In genomic region chr6:146633097-146633496, GRCm38 (mm10) we compare ENCODE assay signal across 7 mouse cellular contexts. TPM values are rescaled to one million over a fixed set of nuclear protein-coding genes. Genes with fewer than 3 reads are reported as not detected.
DNase-seq lines count a peak whose midpoint lies in the region; ATAC-seq and TF ChIP-seq lines count a peak whose summit lies in the region.

No protein-coding gene starts in this region.

- no peak for ATAC-seq in neural tube, embryonic 15.5 days (ENCODE audit: low FRiP score)

- H3K9me3 ChIP-seq in CH12.LX (replicated peaks; ENCODE audit: low read length) (no peaks in the 10 kb centered on the region), E14TG2a.4 (ENCODE audit: low read length) (no peaks in the 10 kb centered on the region)
- no peaks in the 10 kb centered on the region for H3K9me3 ChIP-seq in erythroblast, embryonic 14.5 days (ENCODE audit: control insufficient read depth, low read length)
- H3K9me3 ChIP-seq in neural tube, embryonic 15.5 days (replicated peaks): no peaks in the 10 kb centered on the region

- H3K27ac ChIP-seq in CH12.LX (ENCODE audit: insufficient read depth, low read depth): no peak overlapping the region
- 0 out of 2 replicates have a peak overlapping the region, but pooled peaks have one; percentile 89 for H3K27ac ChIP-seq in neural tube, embryonic 15.5 days (replicated peaks)

- no peak for TF ChIP-seq EP300 in CH12.LX (IDR thresholded peaks at IDR 0.05; ENCODE audit: low read length)

- DNase-seq in CH12.LX (ENCODE audit: extremely low read depth): no peak
- peak; percentile 22 for DNase-seq in kidney, postnatal 10 days
- DNase-seq in urinary bladder, postnatal 4 days (ENCODE audit: low spot score in 2 of 2): no peak
- no peak for DNase-seq in ovary, postnatal 10 days (ENCODE audit: low spot score)

- no peak for TF ChIP-seq POLR2A in CH12.LX (IDR thresholded peaks at IDR 0.05; ENCODE audit: low read depth, low read length)

- TF ChIP-seq RAD21 in CH12.LX (IDR thresholded peaks at IDR 0.05; ENCODE audit: low read depth, low read length): no peak

- no peaks in the 10 kb centered on the region for H3K27me3 ChIP-seq in CH12.LX (replicated peaks)
- H3K27me3 ChIP-seq in E14TG2a.4 (ENCODE audit: insufficient read depth, low read length): no peaks in the 10 kb centered on the region
- no peaks in the 10 kb centered on the region for H3K27me3 ChIP-seq in erythroblast, embryonic 14.5 days (ENCODE audit: control insufficient read depth)
- no peaks in the 10 kb centered on the region for H3K27me3 ChIP-seq in neural tube, embryonic 15.5 days (replicated peaks)

- H3K4me2 ChIP-seq in CH12.LX (ENCODE audit: insufficient read depth, low read depth, poor library complexity, severe bottlenecking): peak overlapping the region; percentile 26
- peak overlapping the region; percentile 77 for H3K4me2 ChIP-seq in neural tube, embryonic 15.5 days

- peak overlapping the region; percentile 92 for H3K9ac ChIP-seq in CH12.LX (ENCODE audit: insufficient read depth, low read depth)
- H3K9ac ChIP-seq in neural tube, embryonic 15.5 days (replicated peaks): peak overlapping the region; percentile 74; the same call in 1 of the 2 replicates

- no peak for TF ChIP-seq CTCF in CH12.LX (conservative IDR thresholded peaks at IDR 0.05 in 1 of 2, IDR thresholded peaks at IDR 0.05 in 1 of 2; ENCODE audit: low read depth in 2 of 2, low read length in 2 of 2)
- no peak for TF ChIP-seq CTCF in E14TG2a.4 (conservative IDR thresholded peaks at IDR 0.05; ENCODE audit: low read length)

- 45% methylated on average over 8 of the region's 8 CpGs for WGBS in neural tube, embryonic 15.5 days

- H3K79me2 ChIP-seq in CH12.LX (replicated peaks; ENCODE audit: control insufficient read depth, extremely low read depth, insufficient read depth, poor library complexity, severe bottlenecking): no peaks in the 10 kb centered on the region

- H3K4me1 ChIP-seq in CH12.LX (ENCODE audit: control insufficient read depth in 1 of 2, insufficient read depth in 2 of 2) (peaks cover 12 to 13% of the 10 kb centered on the region in 2 experiments), E14TG2a.4 (replicated peaks; ENCODE audit: low read depth, low read length) (peaks cover 57% of the 10 kb centered on the region)
- peaks cover 60% of the 10 kb centered on the region for H3K4me1 ChIP-seq in erythroblast, embryonic 14.5 days (ENCODE audit: control insufficient read depth)
- H3K4me1 ChIP-seq in neural tube, embryonic 15.5 days: peaks cover 14% of the 10 kb centered on the region

- dilution Hi-C loops in CH12.LX (cut with MboI; ENCODE audit: extremely low pct_ligation_motif_present, extremely low pct_unique_long_range_greater_than_20kb, low sequenced_read_pairs): no loop called here

- in situ Hi-C loops in CH12.LX (cut with MboI; ENCODE audit: low pct_ligation_motif_present, low pct_unique_long_range_greater_than_20kb, low sequenced_read_pairs): no loop called here

- H3K36me3 ChIP-seq in CH12.LX (replicated peaks in 1 of 2; ENCODE audit: control insufficient read depth in 1 of 2, insufficient read depth in 1 of 2, low read length in 1 of 2) (no peaks in the 10 kb centered on the region), E14TG2a.4 (ENCODE audit: insufficient read depth, low read length) (peaks cover 23% of the 10 kb centered on the region)
- peaks cover 21% of the 10 kb centered on the region for H3K36me3 ChIP-seq in erythroblast, embryonic 14.5 days (ENCODE audit: control insufficient read depth)
- H3K36me3 ChIP-seq in neural tube, embryonic 15.5 days: no peaks in the 10 kb centered on the region

- H3K4me3 ChIP-seq in CH12.LX (replicated peaks in 1 of 3; ENCODE audit: low read depth in 2 of 3, low read length in 2 of 3, poor library complexity in 1 of 3) (peak overlapping the region in 2 of 3 experiments; percentile 75 to 94), E14TG2a.4 (replicated peaks; ENCODE audit: low read length) (peak overlapping the region; percentile 91)
- peak overlapping the region; percentile 89 for H3K4me3 ChIP-seq in erythroblast, embryonic 14.5 days (replicated peaks)
- H3K4me3 ChIP-seq in neural tube, embryonic 15.5 days (replicated peaks): peak overlapping the region; percentile 82

TF ChIP-seq in CH12.LX, 34 proteins besides CTCF, POLR2A, EP300 and RAD21:
- no peak for TF ChIP-seq MEF2A (IDR thresholded peaks at IDR 0.05; ENCODE audit: borderline replicate concordance, low read depth, low read length)
- TF ChIP-seq NELFE (IDR thresholded peaks at IDR 0.05; ENCODE audit: low read depth, low read length): no peak
TF ChIP-seq in CH12.LX: peak in this region for 0.

RNA-seq across cellular contexts. Expression of gene Med21, which starts 9.2 kb away (rescaled TPM):
- total RNA-seq in CH12.LX (2012; rRNA removed) (42.4 and 45.8 TPM in 2 replicates), CH12.LX (2014; rRNA removed) (124 and 143 TPM in 2 replicates)
- 52.2 and 56.0 TPM in 2 replicates for polyA plus RNA-seq in CH12.LX (2012; ENCODE audit: insufficient read length, low read depth)
- 0.14 and 0.41 TPM in 2 replicates for polyA plus RNA-seq in erythroblast, embryonic 14.5 days (2012)
- polyA plus RNA-seq in neural tube, embryonic 15.5 days (2015; fragmentation: Nextera tagmentation; extraction: Ambion mirVana): 124 and 135 TPM in 2 replicates

RNA-seq across cellular contexts. Expression of gene Tm7sf3, which starts 9.5 kb away (rescaled TPM):
- total RNA-seq in CH12.LX (2012; rRNA removed): 19.9 and 23.9 TPM in 2 replicates
- 11.4 and 11.8 TPM in 2 replicates for total RNA-seq in CH12.LX (2014; rRNA removed)
- polyA plus RNA-seq in CH12.LX (2012; ENCODE audit: insufficient read length, low read depth): 12.8 and 13.4 TPM in 2 replicates
- polyA plus RNA-seq in erythroblast, embryonic 14.5 days (2012): 0.41 and 0.97 TPM in 2 replicates
- 29.3 and 31.3 TPM in 2 replicates for polyA plus RNA-seq in neural tube, embryonic 15.5 days (2015; fragmentation: Nextera tagmentation; extraction: Ambion mirVana)

RNA-seq across cellular contexts. Expression of gene Ints13, which starts 55.5 kb away (rescaled TPM):
- total RNA-seq in CH12.LX (2012; rRNA removed) (31.9 and 42.6 TPM in 2 replicates), CH12.LX (2014; rRNA removed) (50.5 and 63.7 TPM in 2 replicates)
- polyA plus RNA-seq in CH12.LX (2012; ENCODE audit: insufficient read length, low read depth): 51.9 and 66.1 TPM in 2 replicates
- 3.6 and 4.0 TPM in 2 replicates for polyA plus RNA-seq in erythroblast, embryonic 14.5 days (2012)
- polyA plus RNA-seq in neural tube, embryonic 15.5 days (2015; fragmentation: Nextera tagmentation; extraction: Ambion mirVana): 40.5 and 51.7 TPM in 2 replicates

RNA-seq across cellular contexts. Expression of gene Fgfr1op2, which starts 56.1 kb away (rescaled TPM):
- total RNA-seq in CH12.LX (2012; rRNA removed): 80.0 and 94.1 TPM in 2 replicates
- 69.3 and 73.0 TPM in 2 replicates for total RNA-seq in CH12.LX (2014; rRNA removed)
- polyA plus RNA-seq in CH12.LX (2012; ENCODE audit: insufficient read length, low read depth): 101 and 104 TPM in 2 replicates
- polyA plus RNA-seq in erythroblast, embryonic 14.5 days (2012): 10.3 and 11.5 TPM in 2 replicates
- 39.8 and 57.3 TPM in 2 replicates for polyA plus RNA-seq in neural tube, embryonic 15.5 days (2015; fragmentation: Nextera tagmentation; extraction: Ambion mirVana)

Comparison
In these comparisons a context has a peak if more than half of its experiments do, and no peak if none do; other contexts are left out.
1. RNA of gene Med21, which starts 9.2 kb away (polyA plus RNA-seq): 124 to 135 TPM in neural tube, embryonic 15.5 days and 52.2 to 56.0 TPM in CH12.LX; 0.14 to 0.41 TPM in erythroblast, embryonic 14.5 days; every median in the first group is over 10 times any median in the second.
2. Peak in every context shown above with its lines, with median percentiles within 50 percentile points of each other: H3K4me3 ChIP-seq.